Mouse (Mus musculus): ENCODE measurements at regions not wholly inside any gene's neighbourhood (a gene's known extent, or its start where the extent isn't known, plus 50 kb on each side); places are given as distances from the start of the nearest gene placed in this dataset.

DNA sequence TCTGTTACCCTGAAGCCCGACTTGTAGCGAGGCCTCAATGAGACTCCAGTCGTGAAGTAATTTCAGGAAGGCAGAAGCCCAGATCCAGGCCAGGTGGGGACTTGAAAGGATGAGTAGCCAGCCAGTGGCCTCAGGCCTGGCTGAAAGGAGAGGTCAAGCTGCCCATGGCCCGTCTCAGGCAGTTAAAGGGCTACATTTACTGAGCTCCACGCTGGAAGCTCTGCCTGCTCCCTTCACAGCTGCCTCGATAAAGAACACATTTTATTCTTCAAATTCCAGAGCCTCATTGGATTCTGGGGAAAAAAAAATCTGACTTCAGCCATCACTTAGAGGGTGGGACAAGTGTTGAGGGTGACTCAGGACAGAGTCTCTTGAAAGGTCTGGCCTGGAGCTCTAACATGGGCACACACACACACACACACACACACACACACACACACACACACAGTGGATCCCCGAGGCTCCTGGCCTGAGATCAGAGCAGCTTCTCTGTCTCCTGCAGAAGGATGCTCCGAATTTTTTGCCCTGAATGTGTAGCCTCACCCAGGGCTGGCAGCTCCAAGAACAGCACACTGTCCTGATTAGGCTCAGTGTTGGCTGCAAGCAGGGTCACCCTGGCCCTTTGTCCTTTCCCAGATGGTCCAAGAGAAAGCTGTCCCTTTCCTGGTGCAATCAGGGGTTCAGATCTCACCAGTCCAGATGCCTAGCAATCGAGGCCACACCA lies 53.0 kb downstream of the Gadd45g start:
- DNase-seq: no peak

DNA sequence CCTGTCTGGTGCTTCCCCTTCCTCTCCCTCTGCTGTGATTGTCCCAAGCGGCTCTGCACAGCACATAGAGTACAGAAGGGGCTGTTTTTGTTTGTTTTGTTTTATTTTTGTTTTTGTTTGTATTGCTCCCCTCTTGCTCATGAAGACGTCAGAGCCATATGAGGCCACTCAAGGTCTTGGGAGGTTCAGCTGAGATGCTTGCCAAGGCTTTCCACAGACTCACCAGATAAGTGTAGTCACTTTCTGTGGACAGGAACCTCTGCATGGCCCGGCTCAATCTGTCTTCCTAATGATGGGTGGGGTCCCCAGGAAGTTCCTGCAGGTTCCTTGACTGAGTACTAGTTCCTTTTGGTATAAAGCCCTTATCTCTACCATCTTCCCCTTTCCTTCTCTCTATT lies 53.6 kb downstream of the Gadd45g start:
- no peak for DNase-seq

DNA sequence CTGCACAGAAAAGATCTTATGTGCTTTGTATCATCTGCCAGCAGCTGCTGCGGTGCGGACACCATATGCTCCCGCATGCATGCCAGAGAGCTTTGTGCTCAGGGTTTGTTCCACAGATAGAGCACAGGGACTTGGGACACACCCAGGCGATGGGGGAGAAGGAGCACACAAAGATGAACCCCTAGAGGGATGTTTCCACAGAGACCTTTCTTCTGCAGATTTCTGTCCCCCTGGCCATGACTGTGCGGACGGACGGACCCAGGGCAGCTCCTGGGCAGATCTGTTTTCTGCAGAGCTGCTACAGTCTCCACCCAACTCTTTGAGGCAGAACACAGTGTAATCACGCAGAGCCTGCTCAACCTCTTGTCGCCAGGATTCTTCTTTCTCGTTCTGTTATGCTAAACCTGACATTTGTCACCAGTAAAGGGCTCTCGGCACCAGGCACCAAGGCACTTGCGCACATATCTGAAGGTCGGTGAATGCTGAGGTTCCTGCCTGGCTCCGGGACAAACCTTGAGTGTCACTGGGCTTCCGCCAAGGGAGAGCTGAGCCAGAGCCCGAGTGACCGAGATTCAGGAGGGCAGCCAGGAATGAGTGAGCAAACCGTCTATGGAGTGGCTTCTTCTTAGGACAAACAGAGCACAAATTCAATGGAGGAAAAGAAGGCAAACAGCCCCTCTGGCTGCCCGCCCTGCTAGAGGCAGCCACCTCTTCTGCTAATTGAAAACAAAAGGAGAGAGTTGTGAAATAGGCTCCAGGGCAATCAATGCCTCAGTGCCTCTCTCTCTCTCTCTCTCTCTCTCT lies 56.2 kb downstream of the Gadd45g start:
- DNase-seq: peak in 1 of 2 experiments; percentile 3

DNA sequence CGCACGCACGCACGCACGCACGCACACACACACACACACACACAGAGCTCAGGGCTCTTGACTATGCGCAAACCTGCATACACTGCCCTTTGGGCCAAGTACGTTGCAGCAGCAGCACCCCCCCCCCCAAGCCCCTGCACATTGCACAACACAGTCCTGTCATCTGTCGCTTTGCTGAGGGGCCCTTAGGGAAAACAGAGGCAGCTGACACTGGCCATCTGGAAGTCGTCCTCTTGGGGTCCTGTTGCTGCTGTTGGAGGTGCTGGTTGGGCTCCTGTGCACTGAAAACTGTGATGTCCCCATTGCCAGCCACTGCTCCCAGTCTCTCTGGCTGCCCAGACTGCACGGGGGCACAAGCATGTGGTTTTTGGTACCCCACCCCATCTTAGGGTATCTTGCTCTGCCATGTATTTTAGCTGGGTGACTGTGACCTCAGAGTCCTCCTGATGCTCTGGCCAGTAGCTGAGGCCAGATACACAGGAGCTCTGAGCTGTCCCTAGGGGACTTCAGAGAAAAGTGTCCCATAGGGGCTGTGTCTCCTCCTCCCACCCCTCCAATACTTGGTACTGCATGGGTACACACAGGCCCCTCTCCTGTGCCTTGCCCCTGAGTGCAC lies 57.0 kb downstream of the Gadd45g start:
- DNase-seq: peak in 1 of 2 experiments; percentile 1

DNA sequence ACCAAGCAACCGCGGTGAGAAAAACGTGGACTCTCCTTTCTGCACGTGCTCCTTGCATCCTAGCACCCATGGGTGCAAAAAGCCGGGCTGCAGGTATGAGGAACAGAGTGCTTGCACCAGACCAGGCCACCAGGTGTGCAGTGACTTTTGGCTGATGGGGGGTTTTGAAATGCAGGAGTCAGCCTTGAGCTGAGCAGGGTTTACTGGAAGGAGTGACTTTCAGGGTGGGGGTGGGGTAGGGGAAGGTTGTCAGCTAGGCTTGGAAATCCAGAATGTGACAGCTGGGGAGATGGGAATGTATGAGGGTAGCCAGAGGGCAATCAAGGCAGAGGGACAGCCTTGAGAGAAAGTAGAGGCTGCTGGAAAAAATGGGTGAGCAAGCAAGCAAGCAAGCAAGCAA lies 58.8 kb downstream of the Gadd45g start:
- no peak for DNase-seq

DNA sequence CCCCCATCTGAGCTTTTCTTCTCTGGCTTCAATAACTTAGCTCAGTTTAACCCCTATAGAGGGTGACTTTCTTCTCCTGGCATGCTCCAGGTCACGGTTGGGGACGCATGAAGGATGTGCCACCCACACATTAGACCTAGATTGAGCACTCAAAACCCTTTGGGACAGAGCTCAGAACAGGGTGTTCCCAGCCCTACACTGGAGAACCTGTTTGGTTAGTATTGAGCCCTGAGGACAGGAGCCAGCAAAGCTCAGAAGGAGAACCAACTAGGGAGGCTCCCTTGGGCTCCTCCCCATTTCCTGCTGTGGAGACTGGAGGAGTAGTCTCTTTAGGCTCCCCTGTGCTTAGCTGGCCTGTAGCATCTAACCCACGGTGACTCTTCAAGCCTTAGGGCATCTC lies 59.6 kb downstream of the Gadd45g start:
- peak in 1 of 2 experiments; percentile 2 for DNase-seq

DNA sequence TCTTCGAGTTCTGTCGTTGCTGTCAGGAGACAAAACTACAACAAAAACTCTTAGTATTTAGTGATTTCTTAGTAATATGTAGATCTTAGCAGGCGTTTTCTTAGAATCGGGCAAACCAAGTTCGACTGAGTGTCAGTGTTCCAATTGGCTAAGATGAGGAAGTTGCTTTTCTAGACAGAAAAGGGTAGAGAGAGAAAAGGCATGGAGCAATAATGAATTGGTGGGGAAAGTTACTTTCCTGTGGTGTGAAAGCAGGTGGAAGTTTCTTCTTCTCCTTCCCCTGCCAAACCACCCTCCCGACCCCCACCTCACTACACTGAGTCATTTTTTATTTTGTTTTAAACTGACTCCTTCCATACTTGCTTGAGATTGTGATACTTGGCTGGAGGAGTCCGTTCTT lies 62.0 kb downstream of the Gadd45g start:
- no peak for DNase-seq

DNA sequence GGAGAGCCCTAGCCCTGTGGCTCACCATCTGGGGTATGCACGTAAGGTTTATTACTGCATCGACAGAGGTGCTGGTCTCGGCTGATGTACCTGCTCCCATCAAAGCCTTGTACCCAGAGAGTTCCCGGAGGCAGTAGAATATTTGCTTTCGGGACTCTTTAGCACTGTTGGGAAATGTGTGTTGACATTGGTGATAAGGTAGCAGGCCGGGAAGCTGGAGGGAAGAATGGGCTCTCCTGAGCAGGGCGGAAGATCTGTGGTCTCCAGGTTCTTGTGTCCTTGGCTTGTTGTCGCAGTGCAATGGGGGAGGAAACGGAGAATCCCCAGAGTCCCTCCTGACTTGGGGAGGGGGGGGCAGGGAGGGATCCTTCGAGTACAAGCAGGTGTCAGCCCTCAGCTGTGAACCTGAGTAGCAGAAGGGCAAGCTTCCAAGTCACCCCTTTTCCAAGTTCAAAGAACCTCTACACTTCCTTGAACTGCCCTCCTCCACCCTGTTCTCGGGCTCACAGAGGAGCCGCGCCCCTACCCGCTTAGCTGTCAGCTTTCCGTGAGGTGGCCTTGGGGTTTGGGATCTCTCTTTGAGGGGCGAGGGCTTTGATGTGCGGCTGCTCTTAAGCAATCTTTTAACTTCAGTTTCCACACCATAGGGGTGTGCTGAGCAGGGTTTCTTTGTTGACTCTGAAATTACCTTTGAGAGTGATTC lies 65.0 kb downstream of the Gadd45g start:
- peak; percentile 43 to 62 for DNase-seq

DNA sequence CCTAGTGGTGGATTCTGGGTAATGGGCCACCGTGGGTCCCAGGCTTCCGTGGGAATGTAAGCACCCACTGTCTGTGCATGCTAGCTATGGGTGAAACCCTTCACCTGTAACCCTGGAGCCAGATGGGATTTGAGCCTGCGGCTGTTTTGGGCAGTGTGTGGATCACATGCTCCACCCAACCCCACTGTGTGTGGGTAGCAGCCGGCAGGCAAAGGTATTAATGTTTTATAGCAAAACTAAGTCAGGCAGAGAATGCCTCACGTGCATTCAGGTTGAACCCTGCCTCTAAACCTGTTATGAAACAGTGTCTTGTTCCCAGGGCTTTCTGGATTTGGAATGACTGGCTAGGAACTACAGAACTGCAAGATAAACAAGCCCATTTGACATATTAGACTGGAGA lies 66.0 kb downstream of the Gadd45g start:
- DNase-seq: no peak

DNA sequence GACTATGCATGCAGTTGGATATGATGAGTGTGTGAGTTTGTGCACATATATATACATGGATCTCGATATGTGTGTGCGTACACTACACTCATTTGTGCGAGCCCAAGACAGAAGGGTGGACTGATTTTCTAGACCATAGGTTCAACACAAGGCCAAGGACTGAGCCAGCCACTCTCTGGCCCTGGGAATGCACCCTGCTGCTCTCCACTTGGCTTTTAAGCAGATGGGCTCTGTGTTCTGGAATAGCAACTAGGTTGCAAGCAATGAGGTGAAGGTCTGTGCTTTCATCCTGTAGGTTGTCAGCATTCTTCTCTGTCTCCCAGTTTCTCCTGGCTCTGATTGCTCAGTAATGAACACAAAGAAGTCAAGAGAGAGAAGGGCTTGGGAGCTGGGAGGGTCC lies 66.5 kb downstream of the Gadd45g start:
- DNase-seq: no peak

DNA sequence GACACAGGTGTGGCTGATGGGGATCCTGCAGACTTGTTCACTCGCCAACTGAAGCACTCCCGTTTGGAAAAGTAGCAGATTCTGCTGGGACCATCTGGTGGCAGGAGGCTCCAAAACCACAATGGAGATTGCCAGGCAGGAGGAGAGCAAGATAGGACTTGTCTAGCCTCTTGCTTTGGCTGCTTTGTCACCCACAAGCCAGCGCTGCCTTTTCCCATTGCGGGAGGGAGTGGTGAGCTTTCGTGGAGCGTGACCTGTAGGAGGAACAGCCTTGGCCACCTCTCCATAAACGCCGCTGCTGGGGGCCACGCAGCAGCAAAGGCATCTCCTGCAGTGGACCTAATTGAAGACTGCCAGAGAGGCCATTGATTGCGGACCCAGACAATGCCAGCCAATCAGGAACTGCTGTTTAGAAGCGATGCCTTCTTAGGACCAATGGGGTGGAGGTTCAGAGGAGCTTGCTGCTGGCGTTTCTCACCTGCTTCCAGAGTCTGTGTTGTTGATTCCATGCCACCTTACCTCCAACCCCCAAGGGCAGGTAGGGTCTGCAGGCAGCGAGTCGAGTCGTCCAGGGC lies 70.3 kb downstream of the Gadd45g start:
- DNase-seq: no peak

DNA sequence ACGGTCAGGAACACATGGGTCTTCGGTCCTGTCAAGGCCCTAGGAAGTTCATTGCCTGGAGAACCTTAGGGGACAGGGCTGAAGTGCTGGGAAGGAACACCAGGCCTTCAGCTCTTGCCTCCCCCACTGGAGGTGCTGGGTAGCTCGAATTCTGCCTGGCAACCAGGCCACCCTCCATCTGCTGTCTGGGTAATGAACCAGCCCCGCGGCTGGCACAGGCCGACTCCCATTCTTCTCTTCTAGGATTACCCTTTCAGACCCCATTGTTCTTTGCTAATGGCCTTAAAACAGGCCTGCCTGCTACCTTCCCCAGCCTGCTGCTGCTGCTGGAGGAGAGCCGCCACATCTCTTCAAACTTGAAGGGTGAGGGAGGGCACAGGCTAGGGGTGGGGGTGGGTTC lies 71.2 kb downstream of the Gadd45g start:
- DNase-seq: no peak

DNA sequence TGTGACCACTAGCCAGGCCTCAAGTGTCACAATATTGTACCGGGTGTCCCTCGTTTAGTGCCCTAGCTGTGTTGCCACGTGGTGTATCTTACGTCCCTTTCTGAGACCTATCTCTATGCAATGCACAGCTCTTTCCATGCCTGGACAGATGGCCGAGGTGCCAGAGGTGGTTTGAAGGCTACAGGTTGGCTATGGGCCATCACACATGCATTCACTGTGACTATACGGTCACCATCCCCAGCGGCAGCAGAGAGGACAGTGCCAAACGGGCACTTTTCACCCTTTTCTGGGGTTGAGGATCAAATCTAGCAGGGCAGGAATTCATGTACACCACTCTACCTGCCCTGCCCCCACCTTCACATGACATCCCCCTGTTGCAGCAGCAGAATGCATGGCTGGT lies 71.6 kb downstream of the Gadd45g start:
- no peak for DNase-seq

DNA sequence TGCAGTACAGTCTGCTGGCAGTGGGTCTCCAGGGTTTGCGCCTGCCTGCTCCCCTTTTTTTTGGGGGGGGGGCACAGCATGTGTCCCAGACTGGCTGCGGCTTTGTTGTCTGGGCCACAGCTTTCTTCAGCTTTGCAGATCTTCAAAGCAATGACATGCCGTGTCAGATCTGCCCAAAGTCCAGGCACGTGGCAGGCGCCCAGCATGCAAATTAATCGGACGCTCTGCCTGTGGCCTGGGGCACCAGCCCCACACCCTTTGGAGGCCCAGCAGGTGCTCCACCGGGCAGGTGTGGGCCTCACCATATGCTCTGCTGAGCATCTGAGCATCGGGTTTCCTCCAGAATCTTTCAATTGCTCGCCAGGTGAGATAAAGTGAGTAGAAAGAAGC lies 72.3 kb downstream of the Gadd45g start:
- no peak for DNase-seq

DNA sequence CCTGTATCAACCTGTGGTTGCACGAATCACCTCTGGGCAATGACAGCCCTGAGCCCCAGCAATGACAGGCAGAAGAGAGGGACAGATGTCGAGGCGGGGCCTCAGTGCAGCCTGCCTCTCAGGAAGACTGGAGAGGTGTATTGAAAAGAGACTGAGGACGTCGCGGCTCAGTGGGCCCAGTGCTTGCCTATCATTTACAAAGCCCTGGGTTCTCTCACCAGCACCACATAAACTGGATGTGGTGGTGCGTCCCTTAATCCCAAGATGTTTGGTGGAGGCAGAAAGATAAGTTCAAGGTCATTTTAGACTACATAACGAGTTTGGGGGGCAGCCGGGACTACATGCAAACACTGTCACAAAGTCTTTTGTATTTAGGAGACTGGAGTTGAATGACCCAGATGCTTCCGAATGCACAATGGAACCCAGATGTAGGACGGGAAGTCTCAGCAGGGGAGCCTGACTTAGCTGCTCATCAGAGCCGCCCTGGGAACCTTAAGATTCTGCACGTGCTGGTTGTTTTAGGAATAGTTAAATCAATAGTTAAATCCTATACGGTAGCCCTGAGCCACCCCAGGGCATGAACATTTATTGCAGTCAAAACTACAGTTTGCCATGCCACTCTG lies 72.8 kb downstream of the Gadd45g start:
- no peak for DNase-seq

DNA sequence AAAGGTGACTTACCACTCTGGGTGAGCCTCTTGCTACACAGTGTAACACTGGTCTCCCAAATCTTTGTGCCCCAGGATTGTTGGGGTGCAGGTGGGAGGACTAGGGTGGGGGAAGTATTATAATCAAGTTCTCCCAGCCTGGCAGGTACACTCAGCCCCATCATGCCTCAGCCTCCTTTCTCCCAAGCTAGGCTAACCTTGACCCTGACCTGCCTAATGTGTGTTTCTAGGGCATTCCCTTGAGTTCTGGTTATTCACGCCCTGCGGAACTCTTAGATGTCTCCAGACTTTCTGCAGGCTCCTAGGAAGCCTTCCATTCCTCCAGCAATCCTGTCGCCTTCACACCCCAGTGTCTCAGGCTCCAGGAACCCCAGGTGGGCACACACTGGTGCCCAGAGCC lies 73.5 kb downstream of the Gadd45g start:
- no peak for DNase-seq

DNA sequence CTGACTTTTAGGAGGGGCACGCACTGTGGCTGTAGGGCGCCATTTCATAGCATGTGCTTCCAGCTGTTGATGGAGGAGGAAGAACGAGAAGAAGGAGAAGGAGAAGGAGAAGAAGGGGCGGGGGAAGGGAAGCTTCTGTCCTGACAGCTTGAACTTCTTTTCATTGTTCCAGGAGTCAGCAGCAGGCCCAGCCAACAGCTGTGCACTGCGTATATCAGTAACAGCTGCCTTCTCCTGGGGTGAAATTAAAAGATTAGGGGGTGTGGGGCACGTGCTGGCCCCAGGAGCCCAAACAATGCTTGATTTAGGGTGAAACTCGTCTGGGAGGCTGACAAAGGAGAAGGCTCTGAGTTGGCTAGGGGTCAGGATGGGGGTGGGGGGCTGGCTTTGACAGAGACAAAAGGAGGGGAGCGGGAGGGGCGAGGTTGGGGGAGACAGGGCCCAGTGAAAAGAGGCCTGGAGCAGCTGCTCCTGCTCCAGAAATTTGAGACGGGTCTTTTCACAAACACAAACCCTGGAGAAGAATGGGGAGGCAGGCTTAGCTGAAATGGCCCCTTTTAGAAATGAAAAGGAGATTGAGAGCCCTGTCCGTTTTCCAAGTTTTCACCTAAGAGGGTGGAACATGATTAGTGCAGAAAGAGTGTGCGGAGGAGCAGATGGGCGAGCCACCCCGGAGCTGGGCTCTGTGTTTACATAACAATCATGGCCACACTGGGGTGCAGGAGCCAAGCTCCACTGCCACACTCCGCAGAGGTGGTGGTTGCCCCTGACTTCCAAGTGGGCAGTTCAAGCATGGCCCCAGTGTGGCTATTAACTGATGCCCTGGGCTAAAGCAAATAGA lies 74.3 kb downstream of the Gadd45g start:
- DNase-seq: no peak

DNA sequence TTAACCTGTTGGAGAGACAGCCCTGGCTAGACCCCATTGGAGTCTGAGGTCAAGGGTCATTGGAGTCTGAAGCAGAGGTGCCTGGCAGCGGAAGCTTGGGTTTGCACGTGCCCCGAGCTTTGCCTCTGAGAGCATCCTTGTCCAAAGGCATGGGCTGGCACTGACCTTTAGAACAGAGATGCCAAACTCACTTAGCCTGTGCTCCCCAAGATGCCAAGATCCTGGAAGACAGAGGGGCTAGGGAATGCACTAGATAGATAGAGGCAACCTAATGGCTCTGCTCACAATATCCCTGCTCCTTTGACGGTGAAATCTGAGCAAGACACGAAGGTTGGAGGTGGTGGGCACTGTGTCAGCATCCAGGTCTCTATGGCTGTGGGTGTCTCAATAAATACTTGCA lies 75.1 kb downstream of the Gadd45g start:
- no peak for DNase-seq

DNA sequence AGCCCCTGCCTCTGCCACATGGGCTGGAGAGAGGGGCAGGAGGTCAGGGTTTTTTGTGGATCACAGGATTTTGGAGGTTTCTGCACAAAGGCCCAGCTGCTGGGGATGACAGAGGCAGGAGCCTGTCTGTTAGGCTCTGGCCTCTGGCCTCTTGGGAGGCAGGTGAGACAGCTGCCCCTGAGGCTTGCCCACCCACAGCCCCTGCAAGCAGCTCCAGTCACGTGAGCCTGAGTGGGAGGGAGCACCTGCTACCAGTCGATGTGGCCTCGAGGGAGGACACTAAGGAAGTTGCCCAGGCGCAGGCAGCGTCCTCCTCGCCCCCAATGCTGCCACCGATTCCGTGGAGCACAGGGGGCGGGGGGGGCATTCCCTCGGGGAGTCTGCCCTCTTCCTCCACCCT lies 80.3 kb downstream of the Gadd45g start:
- DNase-seq: no peak

DNA sequence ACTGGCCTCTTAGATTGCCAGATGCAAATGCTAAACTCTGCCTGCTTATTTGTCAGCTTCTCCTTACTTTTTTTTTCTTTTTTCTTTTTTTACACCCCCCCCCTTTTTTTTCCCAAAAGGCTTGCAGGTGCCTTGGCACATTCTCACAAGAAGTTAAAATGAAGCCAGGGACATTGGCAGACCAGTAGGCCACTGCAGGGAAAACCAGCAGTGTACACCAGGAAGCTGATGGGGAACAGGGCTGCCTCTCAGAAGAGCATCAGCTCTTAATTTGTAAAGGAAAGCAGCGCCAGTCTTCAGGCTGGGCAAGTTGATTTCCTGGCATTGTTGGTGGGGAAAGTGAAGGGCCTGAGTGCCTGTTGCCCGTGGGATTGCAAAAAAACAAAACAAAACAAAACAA lies 83.3 kb downstream of the Gadd45g start:
- DNase-seq: no peak

DNA sequence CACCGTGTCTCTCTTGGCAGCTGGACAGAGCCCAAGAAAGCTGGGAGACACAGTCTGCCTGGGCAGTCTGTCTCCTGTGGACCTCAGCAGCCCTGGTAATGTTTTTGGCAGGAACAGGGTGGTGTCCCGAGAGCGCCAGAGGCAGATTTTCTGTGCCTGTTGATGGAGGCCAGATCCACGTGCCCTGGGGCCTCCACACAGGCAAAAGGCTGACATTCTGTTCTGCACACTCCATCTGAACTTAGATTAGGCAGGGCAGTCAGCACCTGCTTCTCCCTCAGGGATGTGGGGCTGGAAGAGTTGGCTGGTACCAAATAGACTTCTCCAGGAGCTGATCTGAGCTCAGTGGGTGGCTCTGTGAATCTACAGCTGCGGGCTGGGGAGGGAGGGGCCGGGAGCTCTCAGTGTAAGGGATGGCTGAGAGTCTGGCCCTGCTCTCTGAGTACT lies 83.8 kb downstream of the Gadd45g start:
- no peak for DNase-seq

DNA sequence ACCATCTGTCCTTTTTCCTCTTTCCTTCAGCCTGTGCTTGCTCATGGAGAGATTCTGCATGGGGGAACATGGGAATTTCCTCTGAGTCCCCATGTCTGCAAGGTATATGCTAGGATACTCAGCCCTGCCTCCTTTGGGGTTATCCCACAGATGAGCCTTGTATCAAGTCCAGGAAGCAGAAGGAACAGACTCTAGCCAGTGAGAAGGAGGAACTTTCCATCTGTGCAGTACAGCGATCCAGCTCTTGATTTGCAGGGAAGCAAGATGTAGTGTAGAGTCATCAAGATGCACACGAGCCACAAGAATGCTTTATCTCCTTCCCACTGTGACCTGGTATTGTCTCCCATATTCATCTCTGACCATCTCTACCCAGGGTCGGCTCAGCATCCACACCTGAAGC lies 84.5 kb downstream of the Gadd45g start:
- DNase-seq: no peak

All from thymus, postnatal 36 days (tissue).